14 mouse cellular contexts compared by ENCODE assay signal in genomic region chr10:12662035-12662434, GRCm38 (mm10).
DNase-seq lines count a peak whose midpoint lies in the region; ATAC-seq and TF ChIP-seq lines count a peak whose summit lies in the region.
"Had no signal": no experiment of that assay in that cellular context is flagged by ENCODE, and none has a peak within 500 bp of the region (broad histone marks: within the 10 kb centered on the region; RNA-seq: fewer than 3 reads in every experiment).

No protein-coding gene starts in this region.

- peak; percentile 50 for TF ChIP-seq CTCF in hindbrain, postnatal 0 days (IDR thresholded peaks at IDR 0.05; ENCODE audit: low read depth)

- H3K4me1 ChIP-seq in hindbrain, postnatal 0 days (ENCODE audit: insufficient read depth, low read length), result no peaks in the 10 kb centered on the region
- H3K4me1 ChIP-seq in hindbrain, embryonic 13.5 days (replicated peaks), result no peaks in the 10 kb centered on the region
- no peaks in the 10 kb centered on the region for H3K4me1 ChIP-seq in neural tube, embryonic 15.5 days
- H3K4me1 ChIP-seq: heart, embryonic 15.5 days had no signal

- H3K27ac ChIP-seq in hindbrain, postnatal 0 days, result no peak overlapping the region
- no peak overlapping the region for H3K27ac ChIP-seq in hindbrain, embryonic 13.5 days
- H3K27ac ChIP-seq in neural tube, embryonic 15.5 days (replicated peaks), result no peak overlapping the region
- H3K27ac ChIP-seq: heart, embryonic 15.5 days; lung, embryonic 15.5 days had no signal

- H3K9me3 ChIP-seq in hindbrain, postnatal 0 days (ENCODE audit: low read length), result no peaks in the 10 kb centered on the region
- peaks cover 4% of the 10 kb centered on the region; the same call in 1 of the 2 replicates for H3K9me3 ChIP-seq in hindbrain, embryonic 13.5 days
- H3K9me3 ChIP-seq in neural tube, embryonic 15.5 days (replicated peaks), result no peaks in the 10 kb centered on the region
- H3K9me3 ChIP-seq: heart, embryonic 15.5 days; lung, embryonic 15.5 days had no signal

- WGBS in hindbrain, postnatal 0 days, result 90% methylated on average over 4 of the region's 4 CpGs
- WGBS in hindbrain, embryonic 13.5 days, result 92% methylated on average over 4 of the region's 4 CpGs
- 90% methylated on average over 4 of the region's 4 CpGs for WGBS in neural tube, embryonic 15.5 days

- peak; percentile 11 for DNase-seq in hindbrain, postnatal 0 days (ENCODE audit: low spot score)
- DNase-seq in thymus, postnatal 0 days (ENCODE audit: low spot score), result peak; percentile 8
- DNase-seq in thymus, adult 18-20 months, result no peak
- DNase-seq in ZHBTc4 (ENCODE audit: low read depth, low spot score), result peak; percentile 53
- DNase-seq in right cerebral cortex, postnatal 10 days (ENCODE audit: low spot score in 2 of 2), result no peak
- DNase-seq: adrenal gland, postnatal 14 days; gastrocnemius, postnatal 10 days; midbrain, embryonic 14.5 days; right cerebral cortex, adult 18-20 months; thymus, postnatal 36 days had no signal

- H3K4me2 ChIP-seq in hindbrain, postnatal 0 days (ENCODE audit: low read depth, low read length), result no peak overlapping the region
- H3K4me2 ChIP-seq in hindbrain, embryonic 13.5 days, result no peak overlapping the region
- H3K4me2 ChIP-seq in neural tube, embryonic 15.5 days, result no peak overlapping the region
- H3K4me2 ChIP-seq: heart, embryonic 15.5 days; lung, embryonic 15.5 days had no signal

- no peak overlapping the region for H3K4me3 ChIP-seq in hindbrain, postnatal 0 days (ENCODE audit: low read length)
- no peak overlapping the region for H3K4me3 ChIP-seq in hindbrain, embryonic 13.5 days
- no peak overlapping the region for H3K4me3 ChIP-seq in neural tube, embryonic 15.5 days (replicated peaks)
- H3K4me3 ChIP-seq: heart, embryonic 15.5 days; lung, embryonic 15.5 days had no signal

- no peaks in the 10 kb centered on the region for H3K27me3 ChIP-seq in hindbrain, postnatal 0 days (ENCODE audit: insufficient read depth, low read length)
- H3K27me3 ChIP-seq in hindbrain, embryonic 13.5 days, result no peaks in the 10 kb centered on the region
- no peaks in the 10 kb centered on the region for H3K27me3 ChIP-seq in neural tube, embryonic 15.5 days (replicated peaks)
- H3K27me3 ChIP-seq: heart, embryonic 15.5 days; lung, embryonic 15.5 days had no signal

- H3K9ac ChIP-seq in hindbrain, postnatal 0 days (replicated peaks; ENCODE audit: low read length), result no peak overlapping the region
- H3K9ac ChIP-seq in hindbrain, embryonic 13.5 days, result no peak overlapping the region
- H3K9ac ChIP-seq in neural tube, embryonic 15.5 days (replicated peaks), result no peak overlapping the region
- H3K9ac ChIP-seq: heart, embryonic 15.5 days; lung, embryonic 15.5 days had no signal

- ATAC-seq in hindbrain, postnatal 0 days, result no peak
- ATAC-seq in hindbrain, embryonic 13.5 days (ENCODE audit: low FRiP score), result no peak
- no peak for ATAC-seq in neural tube, embryonic 15.5 days (ENCODE audit: low FRiP score)

- peaks cover under 1% of the 10 kb centered on the region; the same call in 1 of the 2 replicates for H3K36me3 ChIP-seq in hindbrain, postnatal 0 days (ENCODE audit: insufficient read depth, low read length)
- H3K36me3 ChIP-seq in hindbrain, embryonic 13.5 days, result peaks cover 5% of the 10 kb centered on the region
- H3K36me3 ChIP-seq in neural tube, embryonic 15.5 days, result peaks cover 3% of the 10 kb centered on the region

Comparison
In these comparisons a context has a peak if more than half of its experiments do, and no peak if none do; other contexts are left out.
1. DNase-seq: peak in hindbrain, postnatal 0 days (single experiment), thymus, postnatal 0 days (single experiment) and ZHBTc4 (single experiment); none in thymus, adult 18-20 months (0 of 2) and right cerebral cortex, postnatal 10 days (0 of 2).